Mouse (Mus musculus): Measurements from ENCODE around the gene Hnrnpul1.

- TF ChIP-seq POLR2A (IDR thresholded peaks at IDR 0.05; ENCODE audit: borderline replicate concordance, control insufficient read depth, low read depth, low read length) = no peak
- no peak for TF ChIP-seq CTCF (IDR thresholded peaks at IDR 0.05; ENCODE audit: control insufficient read depth, insufficient read depth, low read length)
Observed at GRCm38 (mm10) chr7:25755468-25755833, 894 bp upstream of the Hnrnpul1 start.
